Mouse (Mus musculus): ENCODE data around the gene Adamts2.

Adamts2 gene

DNA sequence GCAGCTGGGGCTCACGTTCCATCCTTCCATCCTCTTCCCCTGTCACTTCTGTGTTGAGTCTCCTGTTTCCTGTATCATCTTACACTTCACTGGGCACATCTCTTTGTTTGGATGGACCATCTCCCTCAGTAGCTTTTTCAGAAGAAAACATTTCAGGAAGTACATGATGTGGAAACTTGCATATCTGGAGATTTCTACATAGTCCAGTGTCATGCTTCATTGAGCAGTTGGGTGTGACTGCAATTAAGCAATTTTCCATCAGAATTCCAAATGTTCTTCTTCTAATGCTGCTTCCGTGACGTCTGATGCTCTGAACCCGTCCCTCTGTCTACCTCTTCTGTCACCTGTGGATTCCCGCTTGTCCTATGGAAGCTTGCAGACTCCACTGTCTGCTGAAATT, 124.2 kb downstream of the Adamts2 start:
- DNase-seq (ENCODE audit: low read depth, low spot score), result no peak

GRCm38 (mm10) chr11:50733146-50733545, 131.3 kb downstream of the Adamts2 start:
- DNase-seq (ENCODE audit: low read depth, low spot score), result no peak

DNA sequence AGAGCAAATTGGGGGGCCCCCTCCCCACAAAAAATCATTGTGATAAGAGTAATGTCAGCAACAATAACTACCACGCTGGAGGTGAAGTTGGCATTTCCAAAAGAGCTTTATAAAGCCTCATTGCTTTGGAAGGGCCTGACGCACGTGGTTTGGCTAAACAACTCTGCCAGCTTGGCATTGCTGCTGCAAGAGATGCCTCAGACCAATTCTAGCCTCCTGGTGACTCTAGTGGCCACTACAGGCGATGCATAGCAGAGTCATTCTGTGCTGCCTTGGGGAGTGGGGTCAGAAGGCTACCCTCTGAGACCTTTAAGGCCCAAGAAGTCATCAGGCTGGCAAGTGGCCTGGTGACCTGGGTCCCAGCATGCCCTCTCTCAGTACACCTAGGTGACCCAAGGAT, 132.2 kb downstream of the Adamts2 start:
- no peak for DNase-seq (ENCODE audit: low read depth, low spot score)

DNA sequence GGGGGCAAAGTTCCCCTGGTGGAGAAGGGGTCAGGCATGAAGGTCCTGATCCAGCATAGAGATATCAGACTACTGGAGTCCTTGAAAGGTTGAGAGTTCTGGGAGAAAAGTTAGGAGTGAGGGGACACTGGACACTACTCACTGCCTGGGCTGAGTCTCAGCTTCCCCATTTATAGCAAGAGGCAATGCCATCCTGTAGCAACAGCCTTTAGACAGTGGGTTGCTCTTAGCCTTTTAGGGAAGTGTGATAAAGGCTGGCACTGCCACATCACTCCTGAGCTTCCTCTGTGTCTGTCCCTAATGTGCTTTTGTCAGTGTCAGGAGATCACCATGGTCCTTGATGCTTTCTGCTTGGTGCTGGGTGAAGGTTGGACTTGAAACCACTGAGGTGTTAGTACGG, 134.7 kb downstream of the Adamts2 start:
- DNase-seq (ENCODE audit: low read depth, low spot score), result no peak

GRCm38 (mm10) chr11:50738436-50738835, 136.6 kb downstream of the Adamts2 start:
- no peak for DNase-seq (ENCODE audit: low read depth, low spot score)

GRCm38 (mm10) chr11:50739453-50739852, 137.6 kb downstream of the Adamts2 start:
- no peak for DNase-seq (ENCODE audit: low read depth, low spot score)

DNA sequence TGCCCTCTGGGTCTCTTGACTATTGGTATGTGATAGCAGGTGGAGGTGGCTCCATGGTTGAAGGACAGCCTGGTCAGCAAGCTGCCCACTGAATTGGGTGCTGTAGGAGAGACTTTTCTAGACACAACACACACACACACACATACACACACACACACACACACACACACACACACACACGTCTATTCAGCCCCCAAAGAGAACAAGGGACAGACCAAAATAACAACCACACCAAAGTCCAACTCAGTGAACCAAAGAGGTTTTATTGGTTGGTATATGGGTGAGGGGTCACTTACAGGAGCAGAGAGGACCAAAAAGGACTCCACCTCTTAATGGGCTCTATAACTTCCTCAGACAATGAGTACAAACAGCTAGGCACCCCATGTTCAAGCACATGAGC, 140.3 kb downstream of the Adamts2 start:
- DNase-seq (ENCODE audit: low read depth, low spot score), result no peak

GRCm38 (mm10) chr11:50744971-50745370, 143.1 kb downstream of the Adamts2 start:
- no peak for DNase-seq (ENCODE audit: low read depth, low spot score)

DNA sequence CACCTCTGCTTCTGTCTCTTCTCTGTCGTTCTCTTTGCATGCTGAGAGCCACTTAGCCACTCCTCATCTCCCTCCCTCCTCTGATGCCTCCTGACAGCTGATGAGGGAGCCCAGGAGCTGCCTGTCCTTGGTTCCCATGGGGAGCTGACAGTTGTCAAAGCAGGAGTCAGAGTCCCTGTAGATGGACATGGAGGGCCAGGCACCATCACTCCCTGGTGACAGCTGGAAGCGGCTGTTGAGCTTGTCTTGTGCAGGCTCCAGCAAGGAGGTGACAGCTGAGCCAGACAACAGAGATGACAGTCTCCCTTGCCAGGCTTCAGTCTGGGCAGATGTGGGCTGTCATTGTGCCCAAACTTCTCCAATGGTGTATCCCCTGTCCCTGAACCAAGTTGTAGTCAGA, 144.6 kb downstream of the Adamts2 start:
- DNase-seq (ENCODE audit: low read depth, low spot score), result no peak

GRCm38 (mm10) chr11:50750983-50751585, 149.2 kb downstream of the Adamts2 start:
- DNase-seq (ENCODE audit: low read depth, low spot score), result no peak

DNA sequence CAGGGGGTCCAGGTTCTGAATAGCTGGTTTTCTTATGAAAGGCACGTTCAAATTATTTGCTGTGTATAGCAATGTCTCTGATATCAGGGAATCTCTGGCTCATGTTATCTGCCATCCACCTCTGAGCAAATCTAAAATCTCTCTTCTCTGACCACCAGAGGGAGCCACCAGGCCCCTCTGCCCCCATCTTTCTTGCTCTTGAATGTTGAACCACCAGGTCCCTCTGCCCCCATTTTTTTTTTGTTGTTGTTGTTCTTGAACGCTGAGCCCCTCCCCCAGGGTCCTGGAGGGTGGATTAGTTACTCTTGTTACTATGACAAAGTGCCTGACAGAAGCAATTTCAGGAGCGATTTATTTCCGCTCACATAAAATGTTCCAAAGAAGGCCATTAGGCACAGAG, 155.9 kb downstream of the Adamts2 start:
- no peak for DNase-seq (ENCODE audit: low read depth, low spot score)

- DNase-seq (ENCODE audit: low read depth, low spot score), result no peak
These were observed 164.6 kb downstream of the Adamts2 start for GRCm38 (mm10) chr11:50766461-50766860.

- DNase-seq (ENCODE audit: low read depth, low spot score), result no peak
These were observed 165.2 kb downstream of the Adamts2 start for GRCm38 (mm10) chr11:50767039-50767438.

GRCm38 (mm10) chr11:50768995-50769749, 167.3 kb downstream of the Adamts2 start:
- peak; percentile 53 for DNase-seq (ENCODE audit: low read depth, low spot score)

- DNase-seq (ENCODE audit: low read depth, low spot score), result no peak
These were observed 169.1 kb downstream of the Adamts2 start for GRCm38 (mm10) chr11:50771006-50771405.

DNA sequence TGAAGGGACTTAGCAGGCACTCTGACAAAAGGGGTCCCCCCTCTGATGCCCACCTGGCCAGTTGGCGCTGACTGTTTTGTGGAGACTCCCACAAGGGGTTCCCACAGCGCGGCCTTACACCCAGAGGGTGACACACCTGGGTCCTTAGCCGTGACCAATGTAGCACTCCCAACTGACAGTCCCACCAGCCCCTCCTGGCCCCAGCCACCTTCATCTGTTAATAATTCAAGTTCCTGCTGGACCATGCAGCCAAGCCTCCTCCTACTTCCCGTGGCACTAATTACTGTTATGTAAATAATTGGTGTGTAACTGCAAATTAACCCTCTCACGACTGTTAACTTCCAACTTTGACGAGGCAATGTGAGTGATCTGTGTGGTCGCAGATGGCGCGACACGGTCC, 195.8 kb downstream of the Adamts2 start:
- no peak for DNase-seq (ENCODE audit: low read depth, low spot score)

DNA sequence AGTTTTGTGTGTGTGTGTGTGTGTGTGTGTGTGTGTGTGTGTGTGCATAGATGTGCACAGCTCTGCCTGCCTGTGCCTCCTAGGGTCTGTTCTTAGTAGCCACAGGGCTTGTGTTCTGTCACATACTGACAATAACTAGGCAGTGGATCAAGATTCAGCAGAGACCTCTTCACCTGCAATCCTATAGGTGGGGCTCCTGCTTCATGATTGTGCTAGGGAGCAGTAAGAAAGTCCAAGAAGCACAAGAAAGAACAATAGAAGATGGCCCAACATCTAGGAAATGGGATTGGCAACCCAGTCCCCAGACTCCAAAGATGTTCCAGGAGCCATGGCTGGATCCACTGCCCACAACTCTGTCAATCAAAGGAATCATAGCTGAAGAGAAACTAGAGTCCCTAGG, 197.0 kb downstream of the Adamts2 start:
- DNase-seq (ENCODE audit: low read depth, low spot score), result no peak

DNA sequence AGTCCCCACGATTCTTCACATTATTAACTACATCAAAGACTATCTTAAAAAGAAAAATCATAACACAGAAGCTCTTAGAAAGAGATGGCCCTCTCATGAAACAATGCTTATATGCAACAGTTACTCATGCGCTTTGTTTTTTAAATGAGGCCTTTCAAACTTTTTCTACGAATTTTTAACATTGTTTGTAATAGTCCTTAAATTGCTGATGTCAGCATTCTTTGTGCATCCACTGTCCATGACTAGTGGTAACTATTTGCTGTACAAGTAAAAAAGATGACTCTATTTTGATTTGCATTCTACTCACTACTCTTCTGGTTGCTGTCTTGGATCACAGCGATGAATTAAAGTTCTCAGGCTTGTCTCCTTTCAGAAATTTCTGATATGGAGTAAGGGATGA, 212.3 kb downstream of the Adamts2 start:
- DNase-seq (ENCODE audit: low read depth, low spot score), result no peak

- DNase-seq (ENCODE audit: low read depth, low spot score), result no peak
These were observed 224.3 kb downstream of the Adamts2 start for GRCm38 (mm10) chr11:50826214-50826613.

GRCm38 (mm10) chr11:50827010-50827953, 225.4 kb downstream of the Adamts2 start, which contains the start of gene Zfp354c:
TSS of gene Zfp354c (minus strand) at chr11:50827724.
- peak; percentile 77 for DNase-seq (ENCODE audit: low read depth, low spot score)

- DNase-seq (ENCODE audit: low read depth, low spot score), result no peak
These were observed 233.8 kb downstream of the Adamts2 start for GRCm38 (mm10) chr11:50835727-50836126.

Measured in retina, adult 2 months (tissue).